Mouse (Mus musculus) intestine, embryonic 14.5 days (tissue): Measurements from ENCODE around the gene Olfr1459. TPM values are rescaled to one million over a fixed set of nuclear protein-coding genes. Genes with fewer than 3 reads are reported as not detected.

Experiments used
- ATAC-seq: fragments of 200-750 bp; cut with Nextera tagmentation; replicated peaks from 2 replicates; pipeline ENCODE4 v1.8.0; 2017; ENCODE audit warnings: low read depth, moderate number of reproducible peaks, moderate TSS enrichment, moderate library complexity; ENCODE audit not compliant: low FRiP score, low TSS enrichment
- DNase-seq: peaks from one replicate; pipeline ENCODE4 v3.0.0-alpha.2; 2018; ENCODE audit warnings: low spot score
- H3K27ac ChIP-seq: fragments of 300-500 bp; sonication (generic); 2 replicates; pipeline ENCODE4 v1.5.1; 2014; ENCODE audit warnings: low read depth, mild to moderate bottlenecking, control low read depth
- H3K27me3 ChIP-seq: fragments of 300-500 bp; sonication (generic); replicated peaks from 2 replicates; pipeline ENCODE4 v1.6.1; 2014; ENCODE audit warnings: low read length, control low read depth; ENCODE audit not compliant: control insufficient read depth, insufficient read depth
- H3K36me3 ChIP-seq: fragments of 300-500 bp; sonication (generic); 2 replicates; pipeline ENCODE4 v1.6.1; 2014; ENCODE audit warnings: low read length, control low read depth; ENCODE audit not compliant: control insufficient read depth, insufficient read depth
- H3K4me1 ChIP-seq: fragments of 300-500 bp; sonication (generic); replicated peaks from 2 replicates; pipeline ENCODE4 v1.6.1; 2014; ENCODE audit warnings: low read length, control low read depth, mixed read lengths; ENCODE audit not compliant: control insufficient read depth, insufficient read depth
- H3K4me2 ChIP-seq: fragments of 300-500 bp; sonication (generic); 2 replicates; pipeline ENCODE4 v1.6.1; 2014; ENCODE audit warnings: low read length
- H3K4me3 ChIP-seq: fragments of 300-500 bp; sonication (generic); 2 replicates; pipeline ENCODE4 v1.5.1; 2014; ENCODE audit warnings: low read depth, low read length, control low read depth, mixed read lengths
- H3K9ac ChIP-seq: fragments of 300-500 bp; sonication (generic); 2 replicates; pipeline ENCODE4 v1.6.1; 2014; ENCODE audit warnings: mild to moderate bottlenecking, low read length
- H3K9me3 ChIP-seq: fragments of 300-500 bp; sonication (generic); 2 replicates; pipeline ENCODE4 v1.6.1; 2016; ENCODE audit warnings: low read length, control low read depth; ENCODE audit not compliant: control insufficient read depth
- WGBS: fragments of 180-500 bp; shearing (Covaris S2); extraction: QIAGEN DNeasy Blood & Tissue Kit; methylation state at CpG from one replicate; pipeline ENCODE4 v1.1.7; 2014; 5-methylcytosine and 5-hydroxymethylcytosine counted together
- polyA plus RNA-seq: library from polyadenylated mRNA; unstranded; fragments of >200 nt; fragmentation: Nextera tagmentation; extraction: Ambion mirVana; gene quantifications from 2 replicates; pipeline ENCODE4 v1.2.1, GENCODE M21; 2014

Olfr1459 gene
- 0.03 TPM in 1 of 2 replicates, not detected in the other for polyA plus RNA-seq

DNA sequence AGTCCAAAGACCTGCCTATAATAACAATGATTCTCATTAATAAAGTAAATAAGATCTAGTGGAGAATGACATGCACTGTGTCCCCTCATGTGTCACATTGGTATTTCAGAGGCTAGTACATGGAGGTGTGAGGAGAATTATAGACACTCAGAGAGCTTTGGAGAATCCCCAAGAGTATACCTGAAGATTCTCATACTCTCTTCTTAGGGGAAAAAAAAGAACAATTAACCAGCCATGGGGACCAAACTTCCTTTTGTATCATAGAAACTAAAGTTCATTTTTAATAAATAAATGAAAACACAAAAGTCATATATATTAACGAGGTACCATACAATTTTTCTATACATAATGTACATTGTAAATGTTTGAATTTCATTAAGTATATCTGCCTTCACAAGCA, at the start of gene Olfr1459:
Gene Olfr1459 (minus strand): TSS at position 101 of the 400 bp plus-strand sequence.
- 70% methylated on average over 1 of the region's 1 CpGs for WGBS
- Histone ChIP-seq H3K4me3 (no peak within 1 kb of the TSS), H3K27ac (no peak within 1 kb of the TSS), H3K9me3 (no peaks in the 10 kb centered on the region), H3K4me2 (no peak within 1 kb of the TSS), H3K4me1 (no peaks in the 10 kb centered on the region), H3K27me3 (no peaks in the 10 kb centered on the region), H3K36me3 (no peaks in the 10 kb centered on the region), H3K9ac (no peak within 1 kb of the TSS)
- ATAC-seq (no peak), DNase-seq (no peak)

- WGBS = 92% methylated on average over 1 of the region's 1 CpGs
- Histone ChIP-seq H3K36me3 (no peaks in the 10 kb centered on the region), H3K4me1 (no peaks in the 10 kb centered on the region), H3K4me3 (no peak within 1 kb of the TSS), H3K9me3 (no peaks in the 10 kb centered on the region), H3K9ac (no peak within 1 kb of the TSS), H3K4me2 (no peak within 1 kb of the TSS), H3K27me3 (no peaks in the 10 kb centered on the region), H3K27ac (no peak within 1 kb of the TSS)
- ATAC-seq = no peak
- no peak for DNase-seq
Measured at GRCm38 (mm10) chr19:13185434-13185833, 36.1 kb upstream of the Olfr1459 start, which contains the start of gene Olfr1462. TSS of gene Olfr1462 (plus strand) at chr19:13185734.

- H3K9me3 ChIP-seq = no peaks in the 10 kb centered on the region
- H3K4me3 ChIP-seq = no peak within 1 kb of the TSS
- no peaks in the 10 kb centered on the region for H3K36me3 ChIP-seq
- DNase-seq = no peak
- H3K4me2 ChIP-seq = no peak within 1 kb of the TSS
- 40% methylated on average over 1 of the region's 1 CpGs for WGBS
- H3K27ac ChIP-seq = no peak within 1 kb of the TSS
- ATAC-seq = no peak
- no peak within 1 kb of the TSS for H3K9ac ChIP-seq
- H3K4me1 ChIP-seq = no peaks in the 10 kb centered on the region
- H3K27me3 ChIP-seq = no peaks in the 10 kb centered on the region
Measured at GRCm38 (mm10) chr19:13162700-13163099, 13.4 kb upstream of the Olfr1459 start, which contains the start of gene Olfr1461. TSS of gene Olfr1461 (plus strand) at chr19:13163000.

DNA sequence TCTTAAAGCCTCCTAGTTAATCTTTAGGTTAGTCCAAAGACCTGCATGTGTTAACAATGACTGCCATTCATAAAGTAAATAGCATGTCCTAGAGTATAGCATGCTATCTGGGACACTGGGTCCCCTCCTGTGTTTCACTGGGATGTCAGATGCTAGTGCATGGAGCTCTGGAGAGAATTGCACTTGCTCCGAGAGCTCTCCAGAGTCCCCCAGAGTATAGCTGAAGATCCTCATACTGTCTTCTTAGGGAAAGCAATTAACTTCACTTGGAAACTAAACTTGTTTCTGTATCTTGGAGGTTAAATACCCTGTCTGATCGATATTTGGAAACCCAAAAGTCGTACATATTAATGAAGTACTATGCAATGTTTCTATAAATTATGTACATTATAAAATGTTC, 42.7 kb downstream of the Olfr1459 start, which contains the start of gene Olfr1458:
Gene Olfr1458 (minus strand): TSS at position 101 of the 400 bp plus-strand sequence.
- Histone ChIP-seq H3K9me3 (no peaks in the 10 kb centered on the region), H3K9ac (no peak within 1 kb of the TSS), H3K36me3 (no peaks in the 10 kb centered on the region), H3K27ac (no peak within 1 kb of the TSS), H3K4me1 (no peaks in the 10 kb centered on the region), H3K27me3 (no peaks in the 10 kb centered on the region), H3K4me3 (no peak within 1 kb of the TSS), H3K4me2 (no peak within 1 kb of the TSS)
- ATAC-seq (no peak), DNase-seq (no peak)
- 89% methylated on average over 3 of the region's 3 CpGs for WGBS

GRCm38 (mm10) chr19:13097791-13098190, 51.6 kb downstream of the Olfr1459 start, which contains the start of gene Olfr1457:
TSS of gene Olfr1457 (minus strand) at chr19:13097891.
- DNase-seq (no peak), ATAC-seq (no peak)
- H3K4me3 ChIP-seq = no peak within 1 kb of the TSS
- H3K27me3 ChIP-seq = no peaks in the 10 kb centered on the region
- H3K9me3 ChIP-seq = no peaks in the 10 kb centered on the region
- H3K36me3 ChIP-seq = no peaks in the 10 kb centered on the region
- WGBS = 77% methylated on average over 2 of the region's 2 CpGs
- H3K27ac ChIP-seq = no peak within 1 kb of the TSS
- no peak within 1 kb of the TSS for H3K4me2 ChIP-seq
- H3K4me1 ChIP-seq = no peaks in the 10 kb centered on the region
- H3K9ac ChIP-seq = no peak within 1 kb of the TSS

GRCm38 (mm10) chr19:13093908-13094307, 55.4 kb downstream of the Olfr1459 start:
- no peak for DNase-seq
- Histone ChIP-seq H3K9ac (no peak overlapping the region), H3K9me3 (no peaks in the 10 kb centered on the region), H3K36me3 (no peaks in the 10 kb centered on the region), H3K4me2 (no peak overlapping the region), H3K4me3 (no peak overlapping the region), H3K4me1 (no peaks in the 10 kb centered on the region), H3K27ac (no peak overlapping the region), H3K27me3 (no peaks in the 10 kb centered on the region)
- ATAC-seq = no peak
- WGBS = 91% methylated on average over 1 of the region's 1 CpGs

Other genes with a start within 250 kb of the Olfr1459 start
- not detected in 2 replicates for gene Olfr1447, start 245.8 kb downstream of the Olfr1459 start, polyA plus RNA-seq
- gene Olfr1448, start 225.1 kb downstream of the Olfr1459 start, polyA plus RNA-seq = not detected in 2 replicates
- not detected in 2 replicates for gene Olfr1449, start 218.7 kb downstream of the Olfr1459 start, polyA plus RNA-seq
- gene Olfr1450, start 199.3 kb downstream of the Olfr1459 start, polyA plus RNA-seq = not detected in 2 replicates
- gene Olfr1451, start 154.5 kb downstream of the Olfr1459 start, polyA plus RNA-seq = not detected in 2 replicates
- not detected in 2 replicates for gene Olfr1453, start 121.2 kb downstream of the Olfr1459 start, polyA plus RNA-seq
- not detected in 2 replicates for gene Olfr1454, start 88.9 kb downstream of the Olfr1459 start, polyA plus RNA-seq
- gene Olfr1457, start 51.7 kb downstream of the Olfr1459 start, polyA plus RNA-seq = not detected in 2 replicates
- gene Olfr1458, start 42.8 kb downstream of the Olfr1459 start, polyA plus RNA-seq = not detected in 2 replicates
- not detected in 2 replicates for gene Olfr1461, start 13.5 kb upstream of the Olfr1459 start, polyA plus RNA-seq
- not detected in 2 replicates for gene Olfr1462, start 36.2 kb upstream of the Olfr1459 start, polyA plus RNA-seq
- gene Olfr1463, start 81.8 kb upstream of the Olfr1459 start, polyA plus RNA-seq = not detected in 2 replicates
- not detected in 2 replicates for gene Olfr1465, start 166.0 kb upstream of the Olfr1459 start, polyA plus RNA-seq
- gene Olfr1466, start 189.3 kb upstream of the Olfr1459 start, polyA plus RNA-seq = not detected in 2 replicates
- gene Olfr1467, start 212.7 kb upstream of the Olfr1459 start, polyA plus RNA-seq = not detected in 2 replicates